Mouse (Mus musculus) cerebellum, postnatal 25 days (tissue): ENCODE results near the gene Slc43a1.

Source experiments
- DNase-seq, 2 experiments: peaks; one replicate each; pipeline ENCODE4 v3.0.0; 2021; ENCODE audit warnings: mixed read lengths in 2 of 2

Gene Slc43a1

GRCm38 (mm10) chr2:84868521-84868943 lies 29.9 kb downstream of the Slc43a1 start:
- peak in 1 of 2 experiments; percentile 46 for DNase-seq

GRCm38 (mm10) chr2:84868977-84869376 lies 30.3 kb downstream of the Slc43a1 start:
- DNase-seq = no peak

- no peak for DNase-seq
Measured at GRCm38 (mm10) chr2:84870623-84871160, 32.0 kb downstream of the Slc43a1 start.

GRCm38 (mm10) chr2:84872105-84872716 lies 33.6 kb downstream of the Slc43a1 start:
- peak; percentile 67 to 77 for DNase-seq

- no peak for DNase-seq
Measured at GRCm38 (mm10) chr2:84875842-84876241, 37.2 kb downstream of the Slc43a1 start.

- no peak for DNase-seq
Measured at GRCm38 (mm10) chr2:84880590-84880989, 41.9 kb downstream of the Slc43a1 start.

- DNase-seq = no peak
Measured at GRCm38 (mm10) chr2:84882606-84883005, 44.0 kb downstream of the Slc43a1 start.

GRCm38 (mm10) chr2:84883084-84883483 lies 44.4 kb downstream of the Slc43a1 start:
- no peak for DNase-seq

- no peak for DNase-seq
Measured at GRCm38 (mm10) chr2:84883530-84883929, 44.9 kb downstream of the Slc43a1 start.

GRCm38 (mm10) chr2:84883942-84884341 lies 45.3 kb downstream of the Slc43a1 start:
- no peak for DNase-seq

- no peak for DNase-seq
Measured at GRCm38 (mm10) chr2:84884611-84885010, 46.0 kb downstream of the Slc43a1 start.

GRCm38 (mm10) chr2:84885084-84886055 lies 46.7 kb downstream of the Slc43a1 start:
- no peak for DNase-seq

- no peak for DNase-seq
Measured at GRCm38 (mm10) chr2:84886234-84886731, 47.6 kb downstream of the Slc43a1 start, which contains the start of gene Rtn4rl2. Gene Rtn4rl2, minus strand, starts transcription at chr2:84886710.

- no peak for DNase-seq
Measured at GRCm38 (mm10) chr2:84886821-84887281, 48.2 kb downstream of the Slc43a1 start.

GRCm38 (mm10) chr2:84887411-84888271 lies 49.0 kb downstream of the Slc43a1 start:
- DNase-seq = peak; percentile 25 to 38

- DNase-seq = peak; percentile 38 to 68
Measured at GRCm38 (mm10) chr2:84888657-84889315, 50.1 kb downstream of the Slc43a1 start.

- DNase-seq = no peak
Measured at GRCm38 (mm10) chr2:84889316-84890044, 50.8 kb downstream of the Slc43a1 start.

GRCm38 (mm10) chr2:84890045-84890340 lies 51.3 kb downstream of the Slc43a1 start:
- DNase-seq = peak; percentile 84 to 89

- no peak for DNase-seq
Measured at GRCm38 (mm10) chr2:84893359-84893758, 54.7 kb downstream of the Slc43a1 start.

GRCm38 (mm10) chr2:84895495-84896198 lies 57.0 kb downstream of the Slc43a1 start:
- no peak for DNase-seq
